Mouse (Mus musculus): ENCODE results near the gene Clic4. TPM values are rescaled to one million over a fixed set of nuclear protein-coding genes. Genes with fewer than 3 reads are reported as not detected.

Clic4 gene
- 10 to 100 TPM; 40.1 to 40.2 TPM for total RNA-seq (2021)
- long read RNA-seq, full-length matches to known transcripts, result 85 of 103 reads
- long read RNA-seq, partial matches to known transcripts, result 3 of 103 reads
- long read RNA-seq, other reads (novel, unspliced or antisense), result 15 of 103 reads

DNA sequence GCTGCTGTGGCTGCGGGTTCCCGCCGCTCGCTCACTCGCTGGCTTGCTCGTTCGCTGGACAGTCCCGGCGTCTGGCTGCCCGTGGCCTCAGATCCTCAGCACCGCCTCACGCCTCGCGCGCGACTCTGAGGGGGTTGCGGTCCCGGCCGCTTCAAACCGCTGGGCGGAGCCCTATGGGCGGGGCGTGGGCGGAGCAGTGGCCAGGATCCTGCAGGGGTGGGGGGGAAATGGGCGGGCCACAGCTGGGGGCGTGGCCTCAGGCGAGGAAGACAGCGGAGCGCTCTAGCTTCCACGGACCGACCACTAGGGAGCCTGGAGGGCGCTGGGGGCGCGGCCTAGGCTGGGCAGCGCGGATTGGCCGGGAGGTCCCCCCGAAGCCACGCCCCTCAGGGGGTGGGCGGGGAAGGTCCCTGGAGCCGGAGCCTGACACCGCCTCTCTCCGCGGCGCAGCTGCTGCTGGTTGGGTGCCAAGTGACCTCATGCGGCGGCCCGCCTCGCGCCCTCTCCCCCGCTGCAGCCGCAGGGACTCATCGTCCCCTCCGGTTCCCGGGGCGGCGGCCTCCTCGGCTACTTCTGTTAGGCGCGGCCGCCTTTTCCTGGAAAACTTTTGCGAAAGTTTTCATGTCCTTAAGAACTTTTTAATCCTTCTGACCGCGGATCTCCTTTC lies at the start of gene Clic4:
Clic4 (minus strand) TSS at position 175 of the 667 bp plus-strand sequence.
- peak; percentile 90 to 94 for DNase-seq (ENCODE audit: low spot score in 2 of 2)

DNA sequence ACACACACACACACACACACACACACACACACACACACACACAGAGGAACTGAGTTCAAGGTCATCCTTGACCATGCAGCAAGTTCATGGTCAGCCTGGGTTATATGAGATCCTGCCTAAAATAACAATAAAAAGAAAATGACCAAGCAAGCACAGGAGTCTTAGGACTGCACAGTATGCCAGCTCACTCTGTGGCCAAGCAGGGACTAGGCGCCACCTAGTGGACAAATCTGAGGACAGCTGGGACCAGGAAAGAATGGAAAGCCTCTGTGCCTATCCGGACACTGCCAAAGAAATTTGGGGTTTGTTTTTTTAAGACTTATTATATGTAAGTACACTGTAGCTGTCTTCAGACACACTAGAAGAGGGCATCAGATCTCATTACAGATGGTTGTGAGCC lies 45.4 kb upstream of the Clic4 start:
- DNase-seq (ENCODE audit: low spot score in 2 of 2), result peak; percentile 39 to 81

DNA sequence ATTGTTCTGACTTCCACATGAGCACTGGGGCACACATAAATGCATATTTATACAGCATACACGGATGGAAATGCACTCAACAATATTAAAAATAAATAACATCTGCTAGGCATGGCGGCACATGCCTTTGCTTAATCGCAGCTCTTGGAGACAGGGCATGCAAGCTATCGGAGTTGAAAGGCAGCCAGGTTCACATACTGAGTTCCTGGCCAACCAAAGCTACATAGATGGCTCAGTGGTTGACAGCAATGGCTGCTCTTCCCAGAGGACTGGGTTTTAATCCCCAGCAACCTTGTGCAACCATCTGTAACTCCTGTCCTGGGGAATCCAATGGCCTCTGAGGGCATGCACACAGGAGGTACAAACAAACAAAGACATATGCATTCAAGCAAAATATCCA lies 44.9 kb upstream of the Clic4 start:
- no peak for DNase-seq (ENCODE audit: low spot score in 2 of 2)

DNA sequence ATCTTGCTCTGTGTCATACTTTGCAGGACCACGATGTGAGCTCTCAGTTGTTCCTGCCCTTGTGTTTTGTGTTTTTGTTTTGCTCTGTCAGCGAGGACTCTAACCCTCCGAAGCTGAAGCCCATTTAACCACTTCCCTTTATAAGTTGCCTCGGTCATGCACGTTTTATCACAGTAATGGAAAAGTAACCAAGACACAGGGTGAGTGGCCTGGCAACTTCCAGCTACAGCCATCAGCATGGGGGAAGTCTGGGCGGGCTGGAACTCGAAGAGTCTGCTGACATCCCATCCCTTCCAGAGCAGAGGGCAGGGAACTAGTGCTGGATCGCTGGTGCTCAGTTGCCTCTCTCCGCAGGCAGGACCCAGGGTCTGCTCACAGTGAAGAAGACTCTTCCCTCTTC lies 42.7 kb upstream of the Clic4 start:
- DNase-seq (ENCODE audit: low spot score in 2 of 2), result no peak

DNA sequence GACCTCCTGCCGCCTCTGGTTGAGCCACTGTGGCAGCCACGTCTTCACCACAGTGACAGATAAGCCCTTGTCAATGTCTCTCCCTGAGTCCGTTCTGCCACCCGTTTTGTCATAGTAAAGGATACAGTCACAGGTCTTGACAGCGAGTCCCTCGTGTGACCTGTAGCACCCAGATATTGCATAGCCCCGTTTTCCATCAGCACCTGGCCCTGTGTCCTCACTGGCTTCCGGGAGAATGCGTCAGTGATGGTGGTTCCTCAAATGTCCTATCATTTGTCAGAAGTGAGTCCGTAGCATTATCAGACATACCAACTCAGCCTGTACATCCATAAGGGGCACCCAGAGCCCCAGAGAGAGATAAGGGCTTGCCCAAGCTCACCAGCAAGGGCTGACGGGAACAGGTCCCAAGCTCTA lies 41.8 kb upstream of the Clic4 start:
- DNase-seq (ENCODE audit: low spot score in 2 of 2), result no peak

DNA sequence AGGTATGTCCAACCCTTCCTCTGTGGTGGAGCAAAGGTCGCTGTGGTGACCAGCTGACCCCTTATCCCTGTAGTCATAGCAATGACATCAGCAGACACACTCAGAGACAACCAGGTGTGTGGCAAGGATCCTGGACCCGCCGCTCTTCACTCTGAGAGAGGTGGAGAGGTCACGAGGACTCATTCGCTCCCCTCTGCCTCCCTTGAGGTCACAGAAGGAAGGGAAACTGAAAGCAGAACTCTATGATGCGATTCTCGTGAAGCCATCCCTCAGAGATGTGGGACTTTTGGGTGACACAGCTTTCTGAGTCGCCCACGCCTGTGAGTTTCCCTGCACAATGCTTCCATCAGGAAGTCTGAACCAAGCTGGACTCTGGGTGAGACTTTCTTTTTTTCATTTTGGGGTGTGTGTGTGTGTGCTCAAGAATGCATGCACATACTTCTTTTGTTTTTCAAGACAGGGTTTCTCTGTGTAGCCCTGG lies 41.2 kb upstream of the Clic4 start:
- DNase-seq (ENCODE audit: low spot score in 2 of 2), result no peak

DNA sequence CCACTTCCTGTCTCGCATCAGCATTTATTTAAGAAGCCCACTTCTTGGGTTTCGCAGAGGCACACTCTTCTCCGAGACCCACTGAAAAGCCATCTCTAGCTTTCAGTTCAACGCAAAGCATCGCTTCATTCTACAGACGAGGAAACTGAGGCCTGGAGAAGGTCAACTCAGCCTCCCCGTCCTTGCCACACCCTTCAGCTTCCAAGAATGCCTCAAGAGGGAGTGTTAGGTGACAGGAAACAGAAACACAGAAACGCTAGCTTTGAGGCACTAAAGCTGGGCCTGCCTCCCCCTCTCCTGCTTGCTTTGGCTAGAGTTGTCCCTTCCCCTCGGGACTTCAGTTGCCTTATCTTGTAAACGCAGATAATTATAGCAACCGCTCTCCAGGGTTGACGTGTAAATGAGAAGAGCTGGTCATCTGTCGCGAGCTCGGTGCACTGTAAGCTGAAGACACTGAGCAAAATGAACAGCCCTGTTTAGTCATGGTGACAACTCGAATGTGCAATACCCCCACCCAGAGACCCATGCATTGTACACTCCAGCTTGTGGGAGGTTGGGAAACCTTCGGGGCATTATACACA lies 40.6 kb upstream of the Clic4 start:
- no peak for DNase-seq (ENCODE audit: low spot score in 2 of 2)

DNA sequence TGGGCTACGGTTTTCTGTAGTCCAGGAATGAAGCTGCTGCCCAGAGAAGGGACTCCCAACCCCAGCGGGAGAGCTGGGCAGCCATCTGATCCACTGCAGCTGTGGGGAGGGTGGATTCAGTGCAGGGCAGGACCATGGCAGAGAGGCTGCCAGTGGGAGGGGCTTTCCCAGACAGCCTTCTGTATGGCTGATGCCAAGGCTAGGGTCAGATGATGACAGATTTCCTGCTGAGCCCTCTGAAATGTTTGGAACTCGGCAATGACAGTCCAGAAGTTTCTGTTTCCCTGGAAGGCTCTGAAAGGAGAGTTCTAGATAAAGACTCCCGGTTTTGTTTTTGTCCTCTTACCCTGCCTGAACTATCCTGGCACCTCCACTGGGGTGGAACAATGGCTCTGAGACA lies 40.1 kb upstream of the Clic4 start:
- DNase-seq (ENCODE audit: low spot score in 2 of 2), result peak in 1 of 2 experiments; percentile 47

DNA sequence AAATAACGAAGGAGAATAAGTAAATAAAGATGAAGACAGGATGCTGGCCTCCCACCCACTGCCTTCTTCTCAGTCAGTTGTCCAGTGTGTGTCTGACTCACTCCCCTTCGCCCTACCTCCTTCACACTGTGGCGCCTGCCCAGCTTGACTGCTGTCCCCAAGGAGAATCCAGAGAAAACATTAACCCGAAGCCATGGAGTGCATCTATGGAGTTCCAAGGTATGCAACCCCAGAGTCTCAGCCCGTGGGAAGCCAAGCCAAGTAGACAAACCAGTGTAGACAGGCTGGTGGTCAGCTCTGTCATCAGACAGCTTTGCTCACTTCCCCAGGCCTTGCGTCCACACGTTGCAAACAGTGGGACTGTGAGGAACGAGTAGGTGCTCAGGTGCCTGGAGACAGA lies 37.8 kb upstream of the Clic4 start:
- no peak for DNase-seq (ENCODE audit: low spot score in 2 of 2)

DNA sequence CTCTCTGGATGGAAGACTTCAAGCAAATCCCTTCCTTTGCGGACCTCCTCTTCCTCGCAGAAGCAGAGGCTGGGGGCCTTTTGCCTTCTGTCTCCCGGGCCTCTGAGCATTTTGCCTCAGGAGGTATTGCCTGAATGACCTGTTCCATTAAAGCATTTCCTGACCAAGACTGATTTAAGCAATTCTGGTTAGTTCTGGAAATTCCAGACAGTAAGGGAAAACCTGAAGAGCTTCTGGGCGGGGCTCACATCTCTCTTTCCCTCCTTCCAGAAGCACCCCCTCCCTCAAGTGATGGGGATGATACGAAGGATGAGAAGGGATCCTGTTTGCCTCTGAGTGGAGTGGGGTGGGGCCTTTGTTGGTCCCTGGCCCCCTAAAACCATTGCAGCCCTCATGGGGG lies 37.1 kb upstream of the Clic4 start:
- DNase-seq (ENCODE audit: low spot score in 2 of 2), result no peak

DNA sequence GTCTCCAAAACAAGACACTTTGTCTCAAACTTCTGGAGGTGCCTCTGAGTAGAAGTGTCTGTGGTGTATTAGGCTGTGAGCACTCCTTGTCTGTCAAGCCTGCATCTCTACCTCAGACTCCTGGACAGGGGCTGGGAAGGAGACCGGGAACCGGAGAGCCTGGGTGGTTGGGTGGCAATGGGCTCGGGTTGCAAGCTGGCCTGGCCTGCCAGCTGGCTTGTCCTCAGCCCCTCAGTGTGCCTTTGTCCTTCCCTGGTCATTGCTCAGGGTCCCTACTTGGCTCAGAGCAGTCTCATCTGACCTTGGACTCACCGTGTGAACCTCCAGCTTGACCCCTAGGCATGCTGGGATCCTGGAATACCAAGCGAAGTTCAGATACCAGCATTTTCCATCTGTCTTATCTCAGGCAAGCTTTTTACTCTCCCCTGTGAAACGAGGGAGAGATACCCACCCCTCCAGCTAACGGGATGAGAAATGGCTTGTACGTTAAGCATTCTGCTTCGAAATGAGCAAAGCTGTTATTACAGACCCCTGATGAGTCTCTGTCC lies 36.6 kb upstream of the Clic4 start:
- no peak for DNase-seq (ENCODE audit: low spot score in 2 of 2)

DNA sequence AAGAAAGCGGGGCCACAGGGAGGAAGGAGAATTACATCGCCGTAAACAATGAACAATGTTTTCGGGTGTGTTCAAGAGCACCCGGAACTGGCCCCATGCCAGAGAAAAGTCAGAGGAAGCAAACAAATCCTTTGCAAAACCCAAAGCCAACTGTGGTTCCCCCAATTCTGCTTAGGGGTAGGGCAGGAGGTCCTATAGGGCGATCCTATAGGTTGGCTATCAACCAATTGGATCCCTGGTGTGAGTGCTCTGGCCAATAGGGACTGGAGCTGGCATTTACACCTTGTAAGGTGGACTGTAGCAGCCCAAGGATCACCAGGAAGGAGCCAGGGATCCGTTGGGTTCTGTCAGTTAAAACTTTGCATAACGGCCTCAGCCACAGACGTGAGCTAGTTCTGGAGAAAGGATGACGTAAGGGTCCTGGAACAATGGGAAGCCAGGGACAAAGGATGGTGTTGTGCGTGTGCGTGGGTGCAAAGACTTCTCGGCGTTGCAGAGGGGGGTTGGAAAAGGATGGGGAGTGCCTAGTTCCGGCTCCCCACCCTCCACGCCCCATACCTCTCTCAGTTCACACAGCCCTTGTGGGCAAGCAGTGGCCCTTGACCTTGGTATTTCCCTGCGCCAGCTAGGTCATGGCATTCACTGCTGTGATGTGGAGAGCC lies 34.5 kb upstream of the Clic4 start:
- DNase-seq (ENCODE audit: low spot score in 2 of 2), result no peak

DNA sequence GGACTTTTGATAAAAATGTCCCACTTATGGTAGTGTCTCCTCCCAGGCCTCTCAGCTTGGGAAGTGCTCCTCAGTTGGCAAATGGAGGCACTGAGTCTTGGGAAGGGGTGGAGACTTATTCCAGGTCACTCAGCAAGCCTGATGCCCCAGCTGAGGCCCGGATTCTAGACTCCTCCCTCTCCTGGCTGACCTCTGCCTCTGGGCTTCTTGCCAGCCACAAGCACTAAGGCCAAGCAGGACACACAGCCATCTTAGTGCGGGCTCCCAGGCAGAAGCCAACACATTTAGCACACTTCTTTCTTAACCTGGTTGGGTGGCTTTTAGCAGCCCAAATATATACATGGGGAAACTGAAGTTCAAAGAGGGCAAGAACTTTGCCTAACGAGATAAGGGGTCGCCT lies 33.9 kb upstream of the Clic4 start:
- DNase-seq (ENCODE audit: low spot score in 2 of 2), result no peak

DNA sequence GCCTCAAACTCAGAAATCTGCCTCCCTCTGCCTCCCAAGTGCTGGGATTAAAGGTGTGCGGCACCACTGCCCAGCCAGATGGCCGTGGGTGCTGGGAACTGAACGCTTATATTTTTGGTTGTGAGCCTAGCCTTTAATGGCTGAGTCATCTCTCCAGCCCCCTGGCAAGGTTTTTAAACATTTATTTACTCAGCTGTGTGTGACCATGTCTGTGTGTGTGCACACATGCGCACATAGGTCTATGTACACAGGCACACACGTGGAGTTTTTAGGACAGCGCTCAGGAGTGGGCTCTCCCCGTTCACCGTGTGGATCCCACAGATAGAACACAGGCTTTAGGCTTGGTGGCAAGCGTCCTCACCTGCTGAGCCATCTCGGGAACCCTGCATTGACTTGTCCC lies 29.6 kb upstream of the Clic4 start:
- DNase-seq (ENCODE audit: low spot score in 2 of 2), result no peak

DNA sequence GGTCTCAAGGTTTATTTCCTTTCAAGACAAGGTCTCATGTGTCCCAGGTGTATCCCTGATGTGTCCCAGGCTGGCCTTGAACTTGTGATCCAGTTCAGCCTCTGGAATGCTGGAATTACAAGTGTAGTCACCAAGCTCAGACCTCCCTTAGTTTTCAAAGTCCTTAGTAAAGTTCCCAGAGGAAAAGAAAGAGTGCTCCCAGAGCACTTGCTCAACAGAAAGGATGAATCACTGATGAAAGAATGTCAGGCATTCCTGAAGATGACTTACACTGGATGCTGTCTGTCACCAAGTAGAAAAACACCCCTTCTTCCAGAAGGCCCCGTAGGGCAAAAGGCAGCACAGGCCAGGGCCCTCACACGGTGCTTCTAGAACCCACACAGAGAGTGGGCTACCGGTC lies 28.6 kb upstream of the Clic4 start:
- no peak for DNase-seq (ENCODE audit: low spot score in 2 of 2)

DNA sequence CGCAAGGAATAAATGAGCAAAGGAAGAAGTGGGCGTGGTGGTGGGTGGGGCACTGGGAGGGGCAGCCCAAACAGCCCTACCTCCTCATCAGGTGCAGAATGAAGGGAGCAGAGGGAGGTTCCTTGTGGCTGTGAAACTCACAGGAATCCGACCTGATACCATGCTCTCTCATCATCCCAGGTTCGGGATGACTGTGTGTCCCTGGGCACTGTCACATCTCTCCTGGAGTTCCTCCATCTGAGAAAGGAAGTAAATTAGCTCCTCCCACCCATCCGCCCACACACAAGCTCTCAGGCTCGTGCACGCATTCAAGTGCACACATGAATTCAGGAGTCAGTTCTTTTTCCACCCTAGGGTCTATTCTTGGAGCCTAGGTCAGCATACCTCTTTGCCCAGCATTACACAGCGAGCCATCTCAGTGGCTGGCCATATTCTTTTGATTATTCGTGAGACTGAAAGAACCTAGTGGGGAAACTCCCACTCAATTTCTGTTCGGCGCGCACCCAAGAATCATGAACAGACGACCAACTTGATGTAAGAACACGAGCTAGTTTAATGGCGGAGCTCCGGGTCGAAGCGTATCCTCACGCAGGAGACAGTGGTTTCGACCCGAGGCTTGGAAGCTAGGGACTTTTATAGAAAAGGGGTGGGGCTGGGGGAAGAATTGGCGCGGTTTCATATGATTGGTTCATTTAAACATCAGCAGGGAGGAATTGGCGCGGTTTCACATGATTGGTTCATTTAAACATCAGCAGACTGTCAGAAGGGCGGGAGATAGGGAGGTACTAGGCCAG lies 27.8 kb upstream of the Clic4 start:
- DNase-seq (ENCODE audit: low spot score in 2 of 2), result no peak

DNA sequence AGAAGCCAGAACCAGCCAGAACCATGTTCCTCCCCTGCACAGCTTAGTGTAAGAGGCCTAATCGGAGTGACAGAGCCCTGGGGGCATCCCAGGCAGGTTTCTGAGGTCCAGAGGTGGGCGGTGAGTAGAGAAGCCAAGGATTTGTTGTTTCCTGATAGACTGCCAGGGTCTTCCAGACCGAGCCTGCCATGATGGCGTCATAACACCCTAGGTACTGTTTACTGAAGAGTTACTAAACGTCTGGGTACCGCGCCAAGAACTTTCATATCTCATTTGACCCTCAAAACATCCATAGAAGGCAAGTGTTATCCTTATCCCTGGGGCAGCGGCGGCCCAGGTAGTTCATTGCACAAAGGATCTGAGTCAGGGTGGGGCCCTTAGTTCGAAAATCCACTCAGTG lies 26.1 kb upstream of the Clic4 start:
- no peak for DNase-seq (ENCODE audit: low spot score in 2 of 2)

DNA sequence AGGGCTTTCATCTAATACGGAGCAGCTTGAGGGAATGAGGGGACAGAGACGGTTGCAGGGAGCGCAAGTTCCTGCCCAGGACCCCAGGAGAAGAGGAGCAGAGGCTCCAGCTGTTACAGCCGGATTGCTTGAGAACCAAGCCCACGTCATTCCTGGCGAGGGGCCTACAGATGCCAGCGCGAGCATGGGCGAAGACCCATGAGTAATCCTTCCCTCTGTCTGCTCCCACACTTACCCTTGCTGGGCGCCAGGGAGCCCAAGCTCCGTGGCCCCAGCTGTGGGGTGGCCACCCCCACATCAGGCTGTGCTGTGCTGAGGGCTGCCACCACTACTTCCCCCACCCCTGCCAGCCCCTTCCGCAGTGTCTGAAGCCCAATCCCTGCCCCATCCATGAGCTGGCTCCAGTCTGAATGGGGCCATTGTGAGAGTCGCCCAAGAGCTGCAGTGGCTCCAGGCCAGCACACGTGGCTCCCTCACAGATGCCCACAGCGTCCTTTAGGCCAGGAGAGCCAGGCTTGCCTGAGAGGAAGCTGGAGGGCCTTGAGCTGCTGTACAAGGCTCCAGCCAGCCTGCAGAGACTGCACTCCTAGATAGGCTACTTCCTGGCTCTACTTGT lies 25.4 kb upstream of the Clic4 start:
- peak; percentile 59 to 79 for DNase-seq (ENCODE audit: low spot score in 2 of 2)

DNA sequence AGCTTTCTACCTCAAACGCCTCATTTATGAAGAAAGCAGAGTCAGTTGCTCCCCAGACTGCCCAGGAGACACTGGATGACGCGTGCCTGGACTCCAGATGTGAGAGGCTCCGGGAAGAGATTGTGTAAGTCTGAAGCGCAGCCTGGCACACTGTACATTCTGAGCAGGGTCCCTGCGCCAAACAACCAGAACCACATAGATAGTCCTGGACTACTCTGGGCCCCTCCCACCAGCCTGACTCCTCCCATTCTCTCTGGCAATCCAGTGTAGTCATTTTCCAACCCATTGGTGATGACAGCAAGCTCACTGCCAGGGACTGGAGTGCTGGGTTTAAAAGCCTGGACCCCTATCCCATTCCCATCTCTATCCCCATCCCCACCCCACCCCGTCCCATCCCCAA lies 24.5 kb upstream of the Clic4 start:
- DNase-seq (ENCODE audit: low spot score in 2 of 2), result no peak

DNA sequence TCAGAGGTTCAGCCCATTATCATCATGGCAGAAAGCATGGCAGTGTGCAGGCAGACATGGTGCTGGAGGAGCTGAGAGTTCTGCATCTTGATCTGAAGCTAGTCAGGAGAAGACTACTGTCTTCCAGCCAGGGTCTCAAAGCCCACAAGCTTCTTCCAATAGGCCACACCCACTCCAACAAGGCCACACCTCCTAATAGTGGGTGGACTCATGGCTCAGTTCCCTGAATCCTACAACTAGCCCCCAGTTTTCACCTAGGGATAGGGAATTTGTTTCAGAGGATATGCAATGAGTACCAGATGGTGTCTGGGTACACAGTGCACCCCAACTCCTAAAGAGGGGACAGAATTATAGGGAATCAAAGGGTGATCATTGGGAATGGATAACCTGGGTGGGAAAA lies 24.0 kb upstream of the Clic4 start:
- no peak for DNase-seq (ENCODE audit: low spot score in 2 of 2)

DNA sequence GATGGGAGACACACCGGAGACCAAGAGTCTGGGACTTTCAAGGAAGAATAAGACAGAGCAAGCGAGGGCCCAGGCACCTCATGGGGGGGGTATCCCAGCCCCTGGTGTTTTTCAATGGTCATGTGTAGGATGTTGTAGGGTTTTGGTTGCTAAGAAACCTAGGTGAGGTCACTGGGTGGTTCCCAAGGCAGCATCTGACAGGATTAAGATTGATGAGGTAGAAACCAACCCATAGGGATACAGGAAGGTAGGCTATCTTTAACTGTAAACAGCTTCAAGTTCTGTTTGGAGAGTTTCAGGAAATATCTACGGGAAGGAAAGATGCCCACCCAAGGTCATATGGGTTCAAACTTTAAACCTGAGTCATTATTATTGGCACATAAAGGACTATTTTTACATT lies 21.2 kb upstream of the Clic4 start:
- DNase-seq (ENCODE audit: low spot score in 2 of 2), result no peak
